Mouse (Mus musculus) heart, embryonic 12.5 days (tissue): ENCODE results near the gene Plau. TPM values are rescaled to one million over a fixed set of nuclear protein-coding genes. Genes with fewer than 3 reads are reported as not detected.

Experiments used
- ATAC-seq: fragments of 200-750 bp; cut with Nextera tagmentation; 2 replicates; pipeline ENCODE4 v1.8.0; 2017; ENCODE audit warnings: moderate TSS enrichment, moderate library complexity; ENCODE audit not compliant: insufficient number of reproducible peaks, low FRiP score
- H3K27ac ChIP-seq: fragments of 300-500 bp; sonication (generic); 2 replicates; pipeline ENCODE4 v1.5.1; 2016; ENCODE audit warnings: mild to moderate bottlenecking, moderate library complexity; ENCODE audit not compliant: poor library complexity, severe bottlenecking
- H3K27me3 ChIP-seq: fragments of 300-500 bp; sonication (generic); replicated peaks from 2 replicates; pipeline ENCODE4 v1.6.1; 2016; ENCODE audit warnings: mild to moderate bottlenecking, moderate library complexity
- H3K36me3 ChIP-seq: fragments of 300-500 bp; sonication (generic); 2 replicates; pipeline ENCODE4 v1.6.1; 2016; ENCODE audit warnings: mild to moderate bottlenecking, moderate library complexity
- H3K4me1 ChIP-seq: fragments of 300-500 bp; sonication (generic); replicated peaks from 2 replicates; pipeline ENCODE4 v1.6.1; 2016; ENCODE audit warnings: mild to moderate bottlenecking
- H3K4me2 ChIP-seq: fragments of 300-500 bp; sonication (generic); 2 replicates; pipeline ENCODE4 v1.6.1; 2016; ENCODE audit warnings: mild to moderate bottlenecking, moderate library complexity
- H3K4me3 ChIP-seq: fragments of 300-500 bp; sonication (generic); 2 replicates; pipeline ENCODE4 v1.5.1; 2016; ENCODE audit warnings: mild to moderate bottlenecking
- H3K9ac ChIP-seq: fragments of 300-500 bp; sonication (generic); 2 replicates; pipeline ENCODE4 v1.6.1; 2016; ENCODE audit warnings: mild to moderate bottlenecking, moderate library complexity
- H3K9me3 ChIP-seq: fragments of 300-500 bp; sonication (generic); replicated peaks from 2 replicates; pipeline ENCODE4 v1.6.1; 2016; ENCODE audit warnings: mild to moderate bottlenecking, moderate library complexity
- WGBS: fragments of 180-500 bp; shearing (Covaris S2); methylation state at CpG from one replicate; pipeline ENCODE4 v1.1.7; 2016; 5-methylcytosine and 5-hydroxymethylcytosine counted together
- polyA plus RNA-seq: library from polyadenylated mRNA; unstranded; fragments of >200 nt; fragmentation: Nextera tagmentation; extraction: Ambion mirVana; gene quantifications from 2 replicates; pipeline ENCODE4 v1.2.1, GENCODE M21; 2016

Gene Plau
- polyA plus RNA-seq, 1 experiment from 2014 or later = 1.1 TPM

GRCm38 (mm10) chr14:20847637-20848129, 11.2 kb downstream of the Plau start:
- ATAC-seq = no peak
- Histone ChIP-seq H3K4me3 (no peak overlapping the region), H3K4me1 (no peaks in the 10 kb centered on the region; the same call in 1 of the 2 replicates), H3K27me3 (0 out of 2 replicates have a peak, but pooled peaks cover 3% of the 10 kb centered on the region), H3K9me3 (no peaks in the 10 kb centered on the region), H3K9ac (no peak overlapping the region), H3K27ac (no peak overlapping the region), H3K36me3 (no peaks in the 10 kb centered on the region), H3K4me2 (no peak overlapping the region)
- WGBS = 66% methylated on average over 3 of the region's 3 CpGs

- Histone ChIP-seq H3K27ac (no peak overlapping the region), H3K4me3 (no peak overlapping the region), H3K4me1 (no peaks in the 10 kb centered on the region; the same call in 1 of the 2 replicates), H3K4me2 (no peak overlapping the region), H3K36me3 (no peaks in the 10 kb centered on the region), H3K9me3 (0 out of 2 replicates have a peak, but pooled peaks cover 4% of the 10 kb centered on the region), H3K9ac (no peak overlapping the region), H3K27me3 (0 out of 2 replicates have a peak, but pooled peaks cover 3% of the 10 kb centered on the region)
- 67% methylated on average over 4 of the region's 4 CpGs for WGBS
- ATAC-seq = no peak
These were observed 13.3 kb downstream of the Plau start for GRCm38 (mm10) chr14:20849753-20850152.

DNA sequence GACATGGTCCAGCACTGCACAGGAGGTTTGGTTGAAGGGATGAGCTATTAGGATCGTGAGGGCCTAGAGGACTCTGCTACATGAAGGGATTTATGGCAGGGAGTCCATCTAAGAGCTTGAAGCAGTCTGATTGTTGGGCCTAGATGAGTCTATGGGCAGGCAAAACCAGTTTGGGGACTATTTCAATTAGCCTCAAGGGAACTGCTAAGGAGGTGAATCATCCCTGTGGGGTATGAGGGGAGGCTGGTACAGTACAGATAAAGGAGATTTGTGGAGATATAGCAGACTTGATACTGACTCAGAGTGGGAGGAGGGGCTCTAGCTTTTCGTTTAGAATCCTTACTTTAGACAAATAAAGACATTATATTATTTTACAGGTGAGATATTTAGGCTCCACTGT, 14.0 kb downstream of the Plau start:
- no peak for ATAC-seq
- Histone ChIP-seq H3K4me2 (no peak overlapping the region), H3K4me1 (no peaks in the 10 kb centered on the region; the same call in 1 of the 2 replicates), H3K36me3 (no peaks in the 10 kb centered on the region), H3K4me3 (no peak overlapping the region), H3K27ac (no peak overlapping the region), H3K9me3 (0 out of 2 replicates have a peak, but pooled peaks cover 4% of the 10 kb centered on the region), H3K27me3 (0 out of 2 replicates have a peak, but pooled peaks cover 3% of the 10 kb centered on the region), H3K9ac (no peak overlapping the region)
- WGBS = 75% methylated on average over 2 of the region's 2 CpGs

DNA sequence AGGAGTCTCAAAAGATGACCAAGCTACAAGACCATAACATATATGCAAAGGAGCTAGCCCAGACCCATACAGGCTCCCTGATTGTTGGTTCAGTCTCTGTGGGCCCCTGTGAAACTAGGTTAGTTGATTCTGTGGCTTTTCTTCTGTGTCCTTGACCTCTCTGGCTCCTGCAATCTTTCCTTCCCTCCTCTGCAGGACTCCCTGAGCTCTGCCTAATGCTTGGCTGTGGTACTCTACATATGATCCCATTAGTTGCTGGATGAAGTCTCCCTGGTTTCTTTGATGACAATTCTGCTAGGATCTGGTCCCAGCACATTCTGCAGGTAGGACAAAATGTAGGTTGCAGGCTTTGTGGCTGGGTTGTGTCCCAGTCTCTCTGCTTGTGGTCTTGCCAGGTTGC, 15.3 kb downstream of the Plau start:
- Histone ChIP-seq H3K4me3 (no peak overlapping the region), H3K36me3 (no peaks in the 10 kb centered on the region), H3K9me3 (peaks cover 4% of the 10 kb centered on the region; the same call in 1 of the 2 replicates), H3K27me3 (0 out of 2 replicates have a peak, but pooled peaks cover 3% of the 10 kb centered on the region), H3K4me1 (no peaks in the 10 kb centered on the region), H3K27ac (no peak overlapping the region), H3K4me2 (no peak overlapping the region), H3K9ac (no peak overlapping the region)
- ATAC-seq = no peak

DNA sequence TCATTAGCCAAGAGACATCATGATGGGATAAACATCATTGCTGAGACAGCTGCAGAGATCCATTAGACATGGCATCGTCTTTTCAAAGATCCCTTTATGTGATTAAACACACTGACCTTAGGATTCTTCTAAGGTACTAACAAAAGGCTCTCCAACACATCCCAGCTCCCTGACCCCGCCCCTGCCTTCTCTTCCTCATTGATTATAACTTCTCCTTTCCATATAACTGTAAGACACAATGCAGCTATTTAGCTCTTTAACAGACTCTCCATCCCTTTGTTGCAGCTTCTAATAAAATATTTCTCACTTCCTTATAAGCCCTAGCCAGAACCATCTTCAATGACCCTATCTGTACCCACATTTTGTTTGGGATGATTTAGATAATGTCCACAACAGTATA, 24.7 kb downstream of the Plau start:
- H3K4me3 ChIP-seq = no peak overlapping the region
- no peak for ATAC-seq
- H3K36me3 ChIP-seq = no peaks in the 10 kb centered on the region
- H3K27me3 ChIP-seq = no peaks in the 10 kb centered on the region
- no peak overlapping the region for H3K27ac ChIP-seq
- whole genome bisulfite sequencing = 65% methylated on average over 2 of the region's 2 CpGs
- H3K4me2 ChIP-seq = no peak overlapping the region
- no peaks in the 10 kb centered on the region; the same call in 1 of the 2 replicates for H3K9me3 ChIP-seq
- no peak overlapping the region for H3K9ac ChIP-seq
- no peaks in the 10 kb centered on the region for H3K4me1 ChIP-seq

GRCm38 (mm10) chr14:20861559-20861958, 25.1 kb downstream of the Plau start:
- WGBS = 61% methylated on average over 5 of the region's 5 CpGs
- Histone ChIP-seq H3K4me1 (no peaks in the 10 kb centered on the region), H3K4me3 (no peak overlapping the region), H3K36me3 (no peaks in the 10 kb centered on the region), H3K9me3 (no peaks in the 10 kb centered on the region; the same call in 1 of the 2 replicates), H3K9ac (no peak overlapping the region), H3K27ac (no peak overlapping the region), H3K4me2 (no peak overlapping the region), H3K27me3 (no peaks in the 10 kb centered on the region)
- no peak for ATAC-seq

- Histone ChIP-seq H3K27ac (no peak overlapping the region), H3K4me2 (no peak overlapping the region), H3K27me3 (no peaks in the 10 kb centered on the region), H3K9me3 (no peaks in the 10 kb centered on the region), H3K4me3 (no peak overlapping the region), H3K4me1 (no peaks in the 10 kb centered on the region), H3K9ac (no peak overlapping the region), H3K36me3 (no peaks in the 10 kb centered on the region)
- WGBS = 67% methylated on average over 6 of the region's 6 CpGs
- ATAC-seq = no peak
These were observed 27.0 kb downstream of the Plau start for GRCm38 (mm10) chr14:20863306-20864065.

GRCm38 (mm10) chr14:20864192-20864591, 27.7 kb downstream of the Plau start:
- Histone ChIP-seq H3K4me1 (no peaks in the 10 kb centered on the region), H3K27me3 (no peaks in the 10 kb centered on the region), H3K9me3 (no peaks in the 10 kb centered on the region), H3K27ac (no peak overlapping the region), H3K4me3 (no peak overlapping the region), H3K4me2 (no peak overlapping the region), H3K9ac (no peak overlapping the region), H3K36me3 (no peaks in the 10 kb centered on the region)
- 65% methylated on average over 4 of the region's 4 CpGs for WGBS
- ATAC-seq = no peak

GRCm38 (mm10) chr14:20865604-20866003, 29.1 kb downstream of the Plau start:
- ATAC-seq = no peak
- H3K9ac ChIP-seq = no peak overlapping the region
- no peaks in the 10 kb centered on the region for H3K4me1 ChIP-seq
- no peaks in the 10 kb centered on the region for H3K9me3 ChIP-seq
- WGBS = 82% methylated on average over 8 of the region's 8 CpGs
- H3K36me3 ChIP-seq = no peaks in the 10 kb centered on the region
- H3K4me3 ChIP-seq = no peak overlapping the region
- H3K27me3 ChIP-seq = no peaks in the 10 kb centered on the region
- no peak overlapping the region for H3K27ac ChIP-seq
- no peak overlapping the region for H3K4me2 ChIP-seq

GRCm38 (mm10) chr14:20866365-20866764, 29.9 kb downstream of the Plau start:
- Histone ChIP-seq H3K27me3 (no peaks in the 10 kb centered on the region), H3K9me3 (no peaks in the 10 kb centered on the region), H3K9ac (no peak overlapping the region), H3K36me3 (no peaks in the 10 kb centered on the region), H3K4me2 (no peak overlapping the region), H3K27ac (no peak overlapping the region), H3K4me3 (no peak overlapping the region), H3K4me1 (0 out of 2 replicates have a peak, but pooled peaks cover 2% of the 10 kb centered on the region)
- 85% methylated on average over 7 of the region's 7 CpGs for WGBS
- ATAC-seq = no peak

DNA sequence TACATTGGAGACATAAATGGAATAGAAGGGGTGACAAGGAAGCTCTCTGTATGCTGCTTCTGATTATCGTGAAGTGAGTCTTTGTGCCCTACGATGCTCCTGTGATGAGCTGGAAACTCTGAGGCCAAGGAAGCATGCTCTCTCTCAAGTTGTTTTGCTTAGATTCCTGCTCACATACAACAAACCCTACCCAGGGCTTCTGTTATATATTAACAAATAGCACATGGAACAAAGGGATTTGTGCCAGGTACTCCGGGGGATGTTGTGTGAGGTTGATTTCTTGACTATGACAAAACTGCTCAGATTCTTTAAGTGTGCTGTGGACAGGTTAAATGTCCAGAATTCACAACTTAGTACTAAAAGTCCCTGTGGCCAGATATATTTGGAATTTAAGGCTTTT, 33.6 kb downstream of the Plau start:
- no peaks in the 10 kb centered on the region for H3K36me3 ChIP-seq
- no peaks in the 10 kb centered on the region for H3K9me3 ChIP-seq
- no peak overlapping the region for H3K4me2 ChIP-seq
- H3K9ac ChIP-seq = no peak overlapping the region
- WGBS = 78% methylated on average over 3 of the region's 3 CpGs
- H3K27ac ChIP-seq = no peak overlapping the region
- H3K27me3 ChIP-seq = no peaks in the 10 kb centered on the region
- peaks cover 17% of the 10 kb centered on the region for H3K4me1 ChIP-seq
- ATAC-seq = no peak
- no peak overlapping the region for H3K4me3 ChIP-seq
